Mouse (Mus musculus) thymus, adult 2 months (tissue): ENCODE data around the gene Plekhm2.

Experiments used
- CTCF ChIP-seq: fragments of 200-500 bp; IDR thresholded peaks from 2 replicates; pipeline ENCODE4 v1.5.1; 2012; ENCODE audit warnings: mild to moderate bottlenecking, control low read depth, low read length, moderate library complexity, borderline replicate concordance; ENCODE audit not compliant: control insufficient read depth, poor library complexity, insufficient read depth; ENCODE audit errors: extremely low read depth
- POLR2A ChIP-seq: fragments of 200-500 bp; IDR thresholded peaks from 2 replicates; pipeline ENCODE4 v1.6.1; 2012; ENCODE audit warnings: mild to moderate bottlenecking, low read length, control low read depth, moderate library complexity; ENCODE audit not compliant: control insufficient read depth, poor library complexity, insufficient read depth; ENCODE audit errors: extremely low read depth

DNA sequence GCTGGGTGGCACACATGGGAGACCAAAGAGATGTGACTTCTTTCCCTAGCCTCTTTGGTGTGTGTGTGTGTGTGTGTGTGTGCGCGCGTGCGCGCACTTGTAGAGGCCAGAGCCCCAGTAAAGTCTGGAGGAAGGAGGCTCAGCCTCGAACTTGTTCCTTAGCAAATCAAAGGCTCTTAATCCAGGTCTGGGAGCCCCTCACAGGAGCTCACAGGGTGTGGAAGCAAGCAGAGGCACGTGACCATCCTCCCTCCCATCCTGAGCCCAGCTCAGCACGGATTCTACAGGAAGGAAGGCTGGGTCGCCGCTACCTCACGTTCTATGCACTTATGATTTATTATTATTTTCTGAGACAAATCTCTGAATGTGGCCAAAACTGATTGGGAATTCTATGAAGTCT, 88.3 kb downstream of the Plekhm2 start:
- TF ChIP-seq POLR2A (no peak), CTCF (no peak)
